Mouse (Mus musculus): ENCODE data around the gene A830018L16Rik. TPM values are rescaled to one million over a fixed set of nuclear protein-coding genes. Genes with fewer than 3 reads are reported as not detected.

Gene A830018L16Rik
- polyA plus RNA-seq, 1 experiment: 5.5 TPM

GRCm38 (mm10) chr1:11652773-11653172 is 238.9 kb downstream of the A830018L16Rik start:
- no peak for TF ChIP-seq POLR2A (IDR thresholded peaks at IDR 0.05; ENCODE audit: borderline replicate concordance, extremely low read depth, insufficient read depth, insufficient read length, poor library complexity, severe bottlenecking)
- TF ChIP-seq CTCF (IDR thresholded peaks at IDR 0.05; ENCODE audit: borderline replicate concordance, extremely low read depth, insufficient read depth, insufficient read length): no peak
- peak; percentile 30 for DNase-seq (ENCODE audit: low read depth)

GRCm38 (mm10) chr1:11657341-11658060 is 243.6 kb downstream of the A830018L16Rik start:
- peak; percentile 94 for DNase-seq (ENCODE audit: low read depth)
- peak; percentile 61; the same call in 1 of the 2 replicates for TF ChIP-seq CTCF (IDR thresholded peaks at IDR 0.05; ENCODE audit: borderline replicate concordance, extremely low read depth, insufficient read depth, insufficient read length)
- TF ChIP-seq POLR2A (IDR thresholded peaks at IDR 0.05; ENCODE audit: borderline replicate concordance, extremely low read depth, insufficient read depth, insufficient read length, poor library complexity, severe bottlenecking): no peak

GRCm38 (mm10) chr1:11658061-11658625 is 244.2 kb downstream of the A830018L16Rik start:
- TF ChIP-seq CTCF (IDR thresholded peaks at IDR 0.05; ENCODE audit: borderline replicate concordance, extremely low read depth, insufficient read depth, insufficient read length) (no peak), POLR2A (IDR thresholded peaks at IDR 0.05; ENCODE audit: borderline replicate concordance, extremely low read depth, insufficient read depth, insufficient read length, poor library complexity, severe bottlenecking) (no peak)
- no peak for DNase-seq (ENCODE audit: low read depth)

GRCm38 (mm10) chr1:11744749-11745314 is 330.9 kb downstream of the A830018L16Rik start:
- TF ChIP-seq CTCF (IDR thresholded peaks at IDR 0.05; ENCODE audit: borderline replicate concordance, extremely low read depth, insufficient read depth, insufficient read length) (no peak), POLR2A (IDR thresholded peaks at IDR 0.05; ENCODE audit: borderline replicate concordance, extremely low read depth, insufficient read depth, insufficient read length, poor library complexity, severe bottlenecking) (no peak)
- DNase-seq (ENCODE audit: low read depth): no peak

- no peak for TF ChIP-seq CTCF (IDR thresholded peaks at IDR 0.05; ENCODE audit: borderline replicate concordance, extremely low read depth, insufficient read depth, insufficient read length)
- TF ChIP-seq POLR2A (IDR thresholded peaks at IDR 0.05; ENCODE audit: borderline replicate concordance, extremely low read depth, insufficient read depth, insufficient read length, poor library complexity, severe bottlenecking): no peak
- DNase-seq (ENCODE audit: low read depth): peak; percentile 93
Measured at GRCm38 (mm10) chr1:11748424-11748823, 334.5 kb downstream of the A830018L16Rik start.

- no peak for TF ChIP-seq CTCF (IDR thresholded peaks at IDR 0.05; ENCODE audit: borderline replicate concordance, extremely low read depth, insufficient read depth, insufficient read length)
- no peak for TF ChIP-seq POLR2A (IDR thresholded peaks at IDR 0.05; ENCODE audit: borderline replicate concordance, extremely low read depth, insufficient read depth, insufficient read length, poor library complexity, severe bottlenecking)
- DNase-seq (ENCODE audit: low read depth): no peak
Measured at GRCm38 (mm10) chr1:11750065-11750464, 336.2 kb downstream of the A830018L16Rik start.

- DNase-seq (ENCODE audit: low read depth): no peak
- no peak for TF ChIP-seq CTCF (IDR thresholded peaks at IDR 0.05; ENCODE audit: borderline replicate concordance, extremely low read depth, insufficient read depth, insufficient read length)
Measured at GRCm38 (mm10) chr1:11750607-11751006, 336.7 kb downstream of the A830018L16Rik start.

GRCm38 (mm10) chr1:11751996-11752395 is 338.1 kb downstream of the A830018L16Rik start:
- no peak for TF ChIP-seq POLR2A (IDR thresholded peaks at IDR 0.05; ENCODE audit: borderline replicate concordance, extremely low read depth, insufficient read depth, insufficient read length, poor library complexity, severe bottlenecking)
- TF ChIP-seq CTCF (IDR thresholded peaks at IDR 0.05; ENCODE audit: borderline replicate concordance, extremely low read depth, insufficient read depth, insufficient read length): no peak
- no peak for DNase-seq (ENCODE audit: low read depth)

GRCm38 (mm10) chr1:11788264-11788663 is 374.4 kb downstream of the A830018L16Rik start:
- DNase-seq (ENCODE audit: low read depth): peak; percentile 6
- TF ChIP-seq CTCF (IDR thresholded peaks at IDR 0.05; ENCODE audit: borderline replicate concordance, extremely low read depth, insufficient read depth, insufficient read length): no peak
- TF ChIP-seq POLR2A (IDR thresholded peaks at IDR 0.05; ENCODE audit: borderline replicate concordance, extremely low read depth, insufficient read depth, insufficient read length, poor library complexity, severe bottlenecking): no peak

- DNase-seq (ENCODE audit: low read depth): no peak
- TF ChIP-seq POLR2A (IDR thresholded peaks at IDR 0.05; ENCODE audit: borderline replicate concordance, extremely low read depth, insufficient read depth, insufficient read length, poor library complexity, severe bottlenecking) (no peak), CTCF (IDR thresholded peaks at IDR 0.05; ENCODE audit: borderline replicate concordance, extremely low read depth, insufficient read depth, insufficient read length) (no peak)
Measured at GRCm38 (mm10) chr1:11792820-11793219, 378.9 kb downstream of the A830018L16Rik start.

- TF ChIP-seq CTCF (IDR thresholded peaks at IDR 0.05; ENCODE audit: borderline replicate concordance, extremely low read depth, insufficient read depth, insufficient read length) (no peak), POLR2A (IDR thresholded peaks at IDR 0.05; ENCODE audit: borderline replicate concordance, extremely low read depth, insufficient read depth, insufficient read length, poor library complexity, severe bottlenecking) (no peak)
- DNase-seq (ENCODE audit: low read depth): peak; percentile 42
Measured at GRCm38 (mm10) chr1:11795666-11796065, 381.8 kb downstream of the A830018L16Rik start.

Measured in brain, embryonic 14.5 days (tissue).